Mouse (Mus musculus) testis, adult 2 months (tissue): Measurements from ENCODE around the gene Pias3. TPM values are rescaled to one million over a fixed set of nuclear protein-coding genes. Genes with fewer than 3 reads are reported as not detected.
A peak's percentile ranks its signal among the peaks of the same experiment; 100 is the strongest.

Source experiments
- H3K27ac ChIP-seq: fragments of 200-500 bp; 2 replicates; pipeline ENCODE4 v1.5.1; 2012; ENCODE audit warnings: low read depth, low read length; ENCODE audit not compliant: control insufficient read depth, insufficient read depth
- H3K27me3 ChIP-seq: fragments of 200-500 bp; 2 replicates; pipeline ENCODE4 v1.6.1; 2012; ENCODE audit warnings: mild to moderate bottlenecking, low read length, moderate library complexity; ENCODE audit not compliant: control insufficient read depth, insufficient read depth
- H3K36me3 ChIP-seq: fragments of 200-500 bp; 2 replicates; pipeline ENCODE4 v1.6.1; 2012; ENCODE audit warnings: mild to moderate bottlenecking, low read length; ENCODE audit not compliant: control insufficient read depth, insufficient read depth
- H3K4me1 ChIP-seq: fragments of 200-500 bp; 2 replicates; pipeline ENCODE4 v1.6.1; 2012; ENCODE audit warnings: low read length; ENCODE audit not compliant: control insufficient read depth, insufficient read depth
- H3K4me3 ChIP-seq: fragments of 200-500 bp; 2 replicates; pipeline ENCODE4 v1.5.1; 2012; ENCODE audit warnings: low read depth, mild to moderate bottlenecking, low read length, moderate library complexity, mixed read lengths; ENCODE audit not compliant: control insufficient read depth
- CTCF ChIP-seq: fragments of 200-500 bp; IDR thresholded peaks from 2 replicates; pipeline ENCODE4 v1.5.1; 2012; ENCODE audit warnings: low read depth, mild to moderate bottlenecking, inconsistent platforms, low read length, moderate library complexity; ENCODE audit not compliant: control insufficient read depth, insufficient read depth, insufficient replicate concordance
- POLR2A ChIP-seq: fragments of 200-500 bp; IDR thresholded peaks from 2 replicates; pipeline ENCODE4 v1.6.1; 2012; ENCODE audit warnings: low read depth, mild to moderate bottlenecking, inconsistent platforms, low read length, moderate library complexity; ENCODE audit not compliant: control insufficient read depth
- polyA plus RNA-seq: library from polyadenylated mRNA; depleted of rRNA; stranded (reverse); fragments of >200 nt; gene quantifications from 2 replicates; pipeline ENCODE4 v1.2.3, GENCODE M21; 2012

Pias3 gene
- polyA plus RNA-seq, 1 experiment: 6.9 TPM

DNA sequence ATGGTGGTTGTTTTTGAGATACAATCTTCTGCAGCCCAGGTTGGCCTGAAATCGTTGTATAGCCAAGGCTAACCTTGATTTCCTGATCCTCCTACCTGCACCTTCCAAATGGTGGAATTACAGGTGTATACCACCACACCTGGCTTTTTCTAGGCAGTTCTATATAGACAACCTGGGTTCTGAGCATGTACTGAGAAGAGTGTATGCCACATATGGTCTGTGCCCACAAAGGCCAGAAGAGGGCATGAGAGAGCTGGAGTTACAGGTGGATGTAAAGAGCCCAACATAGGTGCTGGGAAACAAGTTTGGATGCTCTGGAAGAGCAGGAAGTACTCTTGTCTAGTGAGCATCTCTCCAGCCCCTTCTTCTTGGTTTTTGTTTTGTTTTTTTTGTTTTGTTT, 28.9 kb upstream of the Pias3 start:
- TF ChIP-seq CTCF (no peak), POLR2A (no peak)
- Histone ChIP-seq H3K36me3 (no peaks in the 10 kb centered on the region), H3K4me1 (peaks cover 15% of the 10 kb centered on the region), H3K27ac (no peak overlapping the region), H3K4me3 (no peak overlapping the region), H3K27me3 (no peaks in the 10 kb centered on the region)

DNA sequence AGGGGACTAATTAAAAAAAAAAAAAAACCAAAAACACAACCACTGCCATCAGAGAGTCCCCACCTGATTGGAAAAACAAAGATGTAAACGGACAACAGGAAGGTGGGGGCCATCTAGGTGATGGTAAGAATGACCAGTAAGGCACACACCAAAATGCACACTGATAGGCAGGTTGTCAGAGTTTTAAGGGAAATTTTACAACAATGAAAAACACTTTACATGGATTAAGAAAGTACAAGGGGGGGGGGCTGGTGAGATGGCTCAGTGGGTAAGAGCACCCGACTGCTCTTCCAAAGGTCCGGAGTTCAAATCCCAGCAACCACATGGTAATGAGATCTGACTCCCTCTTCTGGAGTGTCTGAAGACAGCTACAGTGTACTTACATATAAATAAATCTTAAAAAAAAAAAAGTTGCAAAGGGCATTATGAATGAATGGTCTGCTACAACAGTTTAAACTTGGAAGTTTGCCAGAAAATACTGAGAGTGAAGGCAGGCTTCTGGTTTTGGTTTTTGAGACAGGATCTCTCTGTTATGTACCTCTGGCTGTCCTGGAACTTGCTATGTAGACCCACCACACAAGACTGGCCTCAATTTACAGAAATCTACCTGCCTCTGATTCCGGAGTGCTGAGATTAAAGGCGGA, 27.6 kb upstream of the Pias3 start:
- Histone ChIP-seq H3K4me3 (no peak overlapping the region), H3K36me3 (no peaks in the 10 kb centered on the region), H3K4me1 (peaks cover 9% of the 10 kb centered on the region), H3K27me3 (no peaks in the 10 kb centered on the region), H3K27ac (no peak overlapping the region)
- TF ChIP-seq CTCF: no peak
- no peak for TF ChIP-seq POLR2A

DNA sequence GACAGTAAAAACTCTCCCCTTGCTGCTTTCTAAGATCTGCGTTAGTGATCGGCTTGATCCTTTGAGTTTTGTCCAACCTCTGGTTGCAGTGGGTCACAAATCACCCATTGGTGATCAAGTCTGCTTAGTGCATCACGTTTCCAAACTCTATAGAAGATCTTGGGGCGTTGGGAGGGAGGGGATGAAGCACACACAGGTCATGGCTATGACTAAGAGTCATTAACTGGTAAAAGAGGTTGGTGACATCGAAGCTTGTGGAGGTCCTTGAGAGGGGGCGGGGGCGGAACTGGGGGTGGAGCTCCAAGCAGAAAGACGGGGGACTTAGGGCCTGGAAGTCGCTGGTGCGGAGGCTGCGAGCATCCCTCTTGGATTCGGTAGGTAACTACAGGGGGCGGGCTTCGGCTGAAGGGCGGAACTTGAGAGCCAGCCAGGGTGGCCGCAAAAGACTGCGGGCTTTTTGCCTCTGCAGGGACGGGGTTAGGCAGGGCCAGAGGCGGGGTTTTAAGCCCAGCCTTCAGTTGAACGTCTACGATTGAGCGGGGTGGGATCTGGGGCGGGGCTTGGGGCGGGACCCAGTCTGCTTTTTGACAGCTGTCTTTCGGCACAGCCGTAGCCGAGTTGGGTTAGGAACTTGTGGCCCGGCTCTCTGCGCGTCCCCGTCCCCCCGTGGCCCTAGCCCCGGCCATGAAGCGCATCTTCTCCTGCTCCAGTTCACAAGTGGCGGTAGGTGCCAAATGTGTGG, 26.3 kb upstream of the Pias3 start, which contains the start of gene Ankrd35:
Gene Ankrd35, plus strand, starts transcription at position 405 of the 742 bp plus-strand sequence.
- peaks cover 9% of the 10 kb centered on the region for H3K4me1 ChIP-seq
- no peaks in the 10 kb centered on the region for H3K36me3 ChIP-seq
- TF ChIP-seq POLR2A (no peak), CTCF (no peak)
- no peaks in the 10 kb centered on the region for H3K27me3 ChIP-seq
- no peak within 1 kb of the TSS for H3K27ac ChIP-seq
- peak within 1 kb of the TSS; percentile 61 for H3K4me3 ChIP-seq

DNA sequence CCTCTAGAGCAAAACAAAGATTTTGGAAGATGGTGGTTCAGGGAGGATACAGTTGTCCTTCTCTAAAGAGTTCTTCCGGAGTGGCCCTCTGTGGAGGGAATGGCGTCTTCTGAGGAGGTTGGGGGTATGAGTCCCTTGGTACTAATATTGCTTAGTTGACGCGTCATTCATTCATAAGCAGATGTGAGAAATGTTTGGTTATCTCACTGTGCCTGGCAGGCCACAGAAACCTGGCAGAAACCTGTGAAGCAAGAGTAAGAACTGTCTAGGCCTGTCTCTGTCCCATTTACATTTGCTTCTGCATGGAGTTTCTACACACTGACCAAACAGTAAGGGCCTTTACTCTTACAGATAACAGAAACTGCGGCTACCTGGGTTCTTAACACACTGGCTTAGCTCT, 24.7 kb upstream of the Pias3 start:
- Histone ChIP-seq H3K4me3 (no peak overlapping the region), H3K36me3 (no peaks in the 10 kb centered on the region), H3K27me3 (no peaks in the 10 kb centered on the region), H3K27ac (no peak overlapping the region), H3K4me1 (peaks cover 9% of the 10 kb centered on the region)
- no peak for TF ChIP-seq CTCF

DNA sequence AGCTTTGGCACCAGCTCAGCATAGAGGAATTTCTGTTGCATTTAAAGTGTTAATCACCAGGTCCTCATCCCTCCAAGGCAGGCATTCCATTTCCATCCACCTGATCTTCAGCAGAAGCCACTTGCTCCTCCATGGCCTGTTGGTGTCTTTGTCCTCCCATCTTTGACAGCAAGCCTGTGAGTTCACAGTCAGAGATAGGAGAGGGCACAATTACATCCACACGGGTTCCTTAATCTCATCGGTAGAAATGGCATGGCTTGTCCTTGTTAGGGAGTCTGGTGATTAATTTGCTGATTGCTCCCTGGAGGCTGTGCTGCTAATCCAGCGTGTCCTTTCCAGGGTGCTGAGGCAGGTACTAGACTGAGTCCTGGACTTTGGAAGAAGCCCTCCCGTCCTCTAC, 22.7 kb upstream of the Pias3 start:
- Histone ChIP-seq H3K27ac (no peak overlapping the region), H3K4me3 (no peak overlapping the region), H3K36me3 (no peaks in the 10 kb centered on the region), H3K4me1 (peaks cover 9% of the 10 kb centered on the region), H3K27me3 (no peaks in the 10 kb centered on the region)
- TF ChIP-seq POLR2A (no peak), CTCF (no peak)

DNA sequence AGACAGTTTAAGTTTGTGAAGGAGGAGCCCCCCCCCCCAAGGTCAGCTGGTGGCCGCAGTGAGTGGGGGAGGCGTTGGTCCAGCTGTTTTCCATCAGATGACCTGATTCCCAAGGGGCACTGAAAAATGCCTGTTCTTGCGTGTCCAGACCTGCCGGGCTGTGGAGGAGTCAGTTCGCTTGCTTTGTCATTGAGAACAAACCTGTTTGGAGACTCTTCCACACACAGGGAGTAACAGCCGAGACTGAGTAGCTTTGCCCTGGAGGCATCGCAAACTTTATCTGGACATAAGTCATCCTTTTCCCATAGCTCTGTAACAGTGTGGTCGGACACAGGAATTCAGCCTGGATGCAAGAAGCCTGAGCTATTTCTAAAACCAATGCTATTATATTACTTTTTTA, 21.7 kb upstream of the Pias3 start:
- TF ChIP-seq POLR2A: no peak
- no peak for TF ChIP-seq CTCF
- H3K36me3 ChIP-seq: no peaks in the 10 kb centered on the region
- no peak overlapping the region for H3K27ac ChIP-seq
- H3K4me3 ChIP-seq: no peak overlapping the region
- H3K27me3 ChIP-seq: no peaks in the 10 kb centered on the region
- H3K4me1 ChIP-seq: peaks cover 10% of the 10 kb centered on the region

DNA sequence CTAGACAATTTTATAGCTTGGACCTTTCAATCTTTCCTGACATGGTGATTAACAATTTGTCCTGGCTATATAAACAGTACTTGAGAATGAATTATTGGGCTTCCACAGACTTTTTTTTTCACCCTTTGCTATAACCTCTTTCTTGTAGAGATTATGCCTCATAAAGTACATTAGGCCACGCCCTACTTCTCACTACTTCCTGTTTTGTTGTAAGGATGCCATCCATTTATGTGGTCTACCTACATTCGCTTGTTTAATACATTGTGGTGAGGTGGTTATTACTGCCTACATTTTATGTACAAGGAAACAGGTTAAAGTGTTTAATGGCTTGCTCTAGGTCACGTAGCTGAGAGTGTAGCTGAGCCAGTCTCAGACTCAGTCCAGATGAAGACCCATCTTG, 21.0 kb upstream of the Pias3 start:
- Histone ChIP-seq H3K27ac (no peak overlapping the region), H3K4me3 (no peak overlapping the region), H3K36me3 (no peaks in the 10 kb centered on the region), H3K4me1 (peaks cover 10% of the 10 kb centered on the region), H3K27me3 (no peaks in the 10 kb centered on the region)
- TF ChIP-seq POLR2A (no peak), CTCF (no peak)
